Mouse (Mus musculus) spleen, adult 2 months (tissue): ENCODE data around the gene Hemk1.

ENCODE experiments used
- CTCF ChIP-seq: fragments of 200-500 bp; IDR thresholded peaks from 2 replicates; pipeline ENCODE4 v1.5.1; 2011; ENCODE audit warnings: mild to moderate bottlenecking, inconsistent platforms; ENCODE audit not compliant: insufficient read depth, insufficient read length, insufficient replicate concordance; ENCODE audit errors: extremely low read depth
- POLR2A ChIP-seq: fragments of 200-500 bp; IDR thresholded peaks from 2 replicates; pipeline ENCODE4 v1.6.1; 2011; ENCODE audit warnings: low read depth, low read length, inconsistent platforms

DNA sequence AAGGTAGTCTGAATTCAATTTTAAA is 42.3 kb downstream of the Hemk1 start, which contains the start of gene Cish:
- TF ChIP-seq CTCF: no peak
- no peak for TF ChIP-seq POLR2A
